Mouse (Mus musculus) stomach, postnatal 0 days (tissue): ENCODE results near the gene Chn2. TPM values are rescaled to one million over a fixed set of nuclear protein-coding genes. Genes with fewer than 3 reads are reported as not detected.

Experiments used
- ATAC-seq: fragments of 200-750 bp; cut with Nextera tagmentation; 2 replicates; pipeline ENCODE4 v1.8.0; 2017; ENCODE audit not compliant: low FRiP score, low TSS enrichment
- DNase-seq: peaks from one replicate; pipeline ENCODE4 v3.0.0-alpha.2; 2016; ENCODE audit warnings: low spot score
- H3K27ac ChIP-seq: fragments of 300-500 bp; sonication (generic); replicated peaks from 2 replicates; pipeline ENCODE4 v1.5.1; 2014; ENCODE audit warnings: mild to moderate bottlenecking, control low read depth
- H3K27me3 ChIP-seq: fragments of 300-500 bp; sonication (generic); 2 replicates; pipeline ENCODE4 v1.6.1; 2014; ENCODE audit warnings: low read length; ENCODE audit not compliant: control insufficient read depth, insufficient read depth
- H3K36me3 ChIP-seq: fragments of 300-500 bp; sonication (generic); 2 replicates; pipeline ENCODE4 v1.6.1; 2014; ENCODE audit warnings: low read length, mixed read lengths; ENCODE audit not compliant: control insufficient read depth, insufficient read depth
- H3K4me1 ChIP-seq: fragments of 300-500 bp; sonication (generic); replicated peaks from 2 replicates; pipeline ENCODE4 v1.6.1; 2014; ENCODE audit warnings: antibody characterized with exemption; ENCODE audit not compliant: control insufficient read depth, insufficient read depth
- H3K4me2 ChIP-seq: fragments of 300-500 bp; sonication (generic); replicated peaks from 2 replicates; pipeline ENCODE4 v1.6.1; 2014; ENCODE audit warnings: low read depth, mild to moderate bottlenecking, control low read depth, moderate library complexity
- H3K4me3 ChIP-seq: fragments of 300-500 bp; sonication (generic); 2 replicates; pipeline ENCODE4 v1.5.1; 2014; ENCODE audit warnings: low read depth, low read length, control low read depth
- H3K9ac ChIP-seq: fragments of 300-500 bp; sonication (generic); 2 replicates; pipeline ENCODE4 v1.6.1; 2014; ENCODE audit warnings: mild to moderate bottlenecking, low read length, control low read depth, mixed read lengths
- H3K9me3 ChIP-seq: fragments of 300-500 bp; sonication (generic); 2 replicates; pipeline ENCODE4 v1.6.1; 2016; ENCODE audit warnings: low read length; ENCODE audit not compliant: control insufficient read depth
- CTCF ChIP-seq: IDR thresholded peaks from 2 replicates; pipeline ENCODE4 v1.5.1; 2016; ENCODE audit warnings: antibody characterized with exemption, low read depth, mild to moderate bottlenecking, moderate library complexity
- EP300 ChIP-seq: optimal IDR thresholded peaks from 2 replicates; pipeline ENCODE3; 2016; ENCODE audit warnings: antibody characterized with exemption
- WGBS: fragments of 180-500 bp; shearing (Covaris S2); extraction: QIAGEN DNeasy Blood & Tissue Kit; methylation state at CpG from one replicate; pipeline ENCODE4 v1.1.7; 2014; 5-methylcytosine and 5-hydroxymethylcytosine counted together
- polyA plus RNA-seq: library from polyadenylated mRNA; unstranded; fragments of >200 nt; fragmentation: Nextera tagmentation; extraction: Ambion mirVana; gene quantifications from 2 replicates; pipeline ENCODE4 v1.2.1, GENCODE M21; 2015

The Chn2 gene
- polyA plus RNA-seq, 1 experiment from 2014 or later, result 19.1 TPM

- Histone ChIP-seq H3K27ac (no peak overlapping the region), H3K4me2 (no peak overlapping the region), H3K36me3 (no peaks in the 10 kb centered on the region), H3K9me3 (no peaks in the 10 kb centered on the region), H3K27me3 (no peaks in the 10 kb centered on the region), H3K4me1 (no peaks in the 10 kb centered on the region), H3K9ac (no peak overlapping the region), H3K4me3 (no peak overlapping the region)
- TF ChIP-seq CTCF, result no peak
- TF ChIP-seq EP300, result no peak
- WGBS, result 55% methylated on average over 10 of the region's 10 CpGs
- ATAC-seq (no peak), DNase-seq (no peak)
Observed at GRCm38 (mm10) chr6:54289774-54290500, 250.6 kb downstream of the Chn2 start.

DNA sequence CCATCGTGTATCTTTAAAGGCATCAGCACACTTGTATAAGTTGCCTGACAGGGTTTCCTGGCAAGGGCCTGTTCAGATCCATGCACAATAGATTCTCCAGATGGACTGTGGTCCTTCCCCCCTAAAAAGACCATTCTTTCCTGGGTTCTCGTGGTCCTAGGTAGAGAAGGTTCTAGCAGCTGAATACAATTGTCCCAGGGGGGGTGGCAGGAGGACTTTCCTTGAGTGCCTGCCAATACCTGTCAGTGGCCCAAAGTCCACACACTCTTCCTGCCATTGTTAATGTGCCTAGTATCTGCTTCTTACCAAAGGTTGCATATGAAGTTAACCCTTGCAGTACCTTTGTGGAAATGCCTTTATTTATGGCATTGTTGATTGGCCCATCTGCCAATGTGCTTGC, 257.9 kb downstream of the Chn2 start:
- H3K4me1 ChIP-seq, result no peaks in the 10 kb centered on the region
- H3K27me3 ChIP-seq, result no peaks in the 10 kb centered on the region
- DNase-seq (no peak), ATAC-seq (no peak)
- H3K9me3 ChIP-seq, result no peaks in the 10 kb centered on the region
- no peak overlapping the region for H3K4me2 ChIP-seq
- TF ChIP-seq CTCF (no peak), EP300 (no peak)
- H3K9ac ChIP-seq, result no peak overlapping the region
- H3K27ac ChIP-seq, result no peak overlapping the region
- no peak overlapping the region for H3K4me3 ChIP-seq
- 77% methylated on average over 2 of the region's 2 CpGs for WGBS
- H3K36me3 ChIP-seq, result 0 out of 2 replicates have a peak, but pooled peaks cover 2% of the 10 kb centered on the region

GRCm38 (mm10) chr6:54299417-54299816, 260.1 kb downstream of the Chn2 start:
- Histone ChIP-seq H3K9me3 (no peaks in the 10 kb centered on the region), H3K9ac (no peak overlapping the region), H3K4me2 (no peak overlapping the region), H3K36me3 (0 out of 2 replicates have a peak, but pooled peaks cover 2% of the 10 kb centered on the region), H3K4me3 (no peak overlapping the region), H3K4me1 (no peaks in the 10 kb centered on the region), H3K27me3 (no peaks in the 10 kb centered on the region), H3K27ac (no peak overlapping the region)
- ATAC-seq (no peak), DNase-seq (no peak)
- 60% methylated on average over 2 of the region's 2 CpGs for WGBS
- TF ChIP-seq EP300 (no peak), CTCF (no peak)

GRCm38 (mm10) chr6:54305777-54306176, 266.4 kb downstream of the Chn2 start:
- no peaks in the 10 kb centered on the region for H3K36me3 ChIP-seq
- no peak overlapping the region for H3K4me2 ChIP-seq
- ATAC-seq (no peak), DNase-seq (no peak)
- H3K27ac ChIP-seq, result no peak overlapping the region
- no peaks in the 10 kb centered on the region for H3K9me3 ChIP-seq
- WGBS, result 84% methylated on average over 1 of the region's 1 CpGs
- H3K4me1 ChIP-seq, result no peaks in the 10 kb centered on the region
- no peak overlapping the region for H3K9ac ChIP-seq
- no peak for TF ChIP-seq EP300
- no peak for TF ChIP-seq CTCF
- H3K27me3 ChIP-seq, result no peaks in the 10 kb centered on the region
- no peak overlapping the region for H3K4me3 ChIP-seq

- Histone ChIP-seq H3K36me3 (no peaks in the 10 kb centered on the region), H3K27ac (no peak overlapping the region), H3K9me3 (no peaks in the 10 kb centered on the region), H3K9ac (no peak overlapping the region), H3K4me3 (no peak overlapping the region), H3K27me3 (no peaks in the 10 kb centered on the region), H3K4me1 (no peaks in the 10 kb centered on the region), H3K4me2 (no peak overlapping the region)
- no peak for TF ChIP-seq CTCF
- TF ChIP-seq EP300, result no peak
- 62% methylated on average over 2 of the region's 2 CpGs for WGBS
- DNase-seq, result no peak
- no peak for ATAC-seq
Observed at GRCm38 (mm10) chr6:54313071-54313470, 273.7 kb downstream of the Chn2 start.

DNA sequence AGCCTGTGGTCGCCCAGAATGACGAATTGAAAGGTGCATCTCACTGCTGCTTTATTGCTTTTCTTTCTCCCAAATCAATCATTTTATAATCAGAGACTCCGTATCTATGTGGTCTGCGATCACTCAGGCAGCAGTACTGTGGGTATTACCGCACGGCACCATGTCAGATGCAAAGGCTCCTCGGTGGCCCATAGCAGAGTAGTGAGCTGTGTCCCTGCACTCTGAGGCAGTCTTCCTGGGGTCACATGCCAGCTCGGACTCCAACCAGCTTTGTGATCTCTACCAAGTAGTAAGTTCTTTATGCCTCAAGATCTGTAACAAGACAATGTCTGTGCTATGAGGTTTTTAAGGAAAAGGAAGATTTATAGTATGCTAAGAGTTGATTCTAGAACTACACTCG, 279.3 kb downstream of the Chn2 start:
- Histone ChIP-seq H3K27ac (no peak overlapping the region), H3K27me3 (no peaks in the 10 kb centered on the region), H3K4me1 (no peaks in the 10 kb centered on the region), H3K9me3 (no peaks in the 10 kb centered on the region), H3K4me3 (no peak overlapping the region), H3K4me2 (no peak overlapping the region), H3K36me3 (no peaks in the 10 kb centered on the region), H3K9ac (no peak overlapping the region)
- WGBS, result 87% methylated on average over 9 of the region's 9 CpGs
- no peak for ATAC-seq
- no peak for TF ChIP-seq EP300
- TF ChIP-seq CTCF, result no peak
- DNase-seq, result no peak
